Mouse (Mus musculus) monocyte, adult 5-6 weeks (primary cell): ENCODE data around the gene Traf7. TPM values are rescaled to one million over a fixed set of nuclear protein-coding genes. Genes with fewer than 3 reads are reported as not detected.

Experiments used
- ATAC-seq: fragments of 153-309, 156-312 bp; replicated peaks from 2 replicates; pipeline ENCODE4 v1.8.0; 2017; ENCODE audit warnings: mild to moderate bottlenecking; ENCODE audit not compliant: low TSS enrichment, insufficient number of reproducible peaks, severe bottlenecking, poor library complexity, low FRiP score
- total RNA-seq: library from RNA; stranded (forward); fragments of 200-1000, 200-491, 200-594 nt; gene quantifications from 3 replicates; pipeline ENCODE4 v1.2.3, GENCODE M21; 2017

The Traf7 gene
- total RNA-seq, 1 experiment from 2014 or later: 132 TPM

DNA sequence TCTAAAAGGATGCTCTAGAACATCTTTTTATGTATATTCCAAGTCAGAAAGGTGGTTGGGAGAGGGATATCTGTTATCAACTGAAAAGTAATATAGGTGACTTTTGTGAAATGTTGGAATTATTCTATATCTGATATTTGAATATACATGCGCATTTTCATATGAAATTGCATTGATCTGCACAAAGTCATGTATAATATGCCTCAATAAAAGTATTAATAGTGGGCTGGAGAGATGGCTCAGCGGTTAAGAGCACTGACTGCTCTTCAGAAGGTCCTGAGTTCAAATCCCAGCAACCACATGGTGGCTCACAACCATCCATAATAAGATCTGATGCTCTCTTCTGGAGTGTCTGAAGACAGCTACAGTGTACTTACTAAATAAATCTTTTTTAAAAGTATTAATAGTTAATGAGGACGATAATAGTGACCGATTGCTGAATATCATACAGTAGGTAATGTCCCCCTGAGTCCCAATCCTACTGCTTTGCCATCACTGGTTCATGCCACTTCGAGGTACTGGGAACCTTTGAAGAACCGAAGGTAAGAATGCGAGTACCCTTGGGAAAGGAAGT is 58.3 kb downstream of the Traf7 start:
- no peak for ATAC-seq

DNA sequence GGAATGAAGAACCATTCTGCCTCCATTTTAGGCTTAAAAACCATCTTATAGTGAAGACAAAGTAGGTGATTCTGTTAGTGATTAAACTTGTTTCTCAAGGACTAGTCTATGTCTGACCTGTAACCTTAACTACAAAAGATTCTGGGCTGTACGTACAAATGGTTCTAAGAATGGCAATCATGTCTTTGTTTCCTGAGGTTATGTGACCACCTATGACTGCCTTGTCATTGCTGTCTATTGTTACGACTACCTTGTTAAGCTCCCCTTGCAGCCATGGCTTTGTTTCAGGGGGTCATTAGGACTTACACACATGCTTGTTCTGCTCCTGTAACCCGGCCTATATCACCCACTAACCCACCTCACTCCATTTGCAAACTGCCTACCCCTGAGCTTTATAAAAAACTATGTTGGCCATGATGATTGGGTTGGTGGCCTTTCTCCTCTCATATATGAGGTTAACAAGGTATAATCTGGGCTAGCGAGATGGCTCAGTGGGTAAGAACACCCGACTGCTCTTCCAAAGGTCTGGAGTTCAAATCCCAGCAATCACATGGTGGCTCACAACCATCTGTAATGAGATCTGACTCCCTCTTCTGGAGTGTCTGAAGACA is 59.0 kb downstream of the Traf7 start:
- ATAC-seq: no peak

DNA sequence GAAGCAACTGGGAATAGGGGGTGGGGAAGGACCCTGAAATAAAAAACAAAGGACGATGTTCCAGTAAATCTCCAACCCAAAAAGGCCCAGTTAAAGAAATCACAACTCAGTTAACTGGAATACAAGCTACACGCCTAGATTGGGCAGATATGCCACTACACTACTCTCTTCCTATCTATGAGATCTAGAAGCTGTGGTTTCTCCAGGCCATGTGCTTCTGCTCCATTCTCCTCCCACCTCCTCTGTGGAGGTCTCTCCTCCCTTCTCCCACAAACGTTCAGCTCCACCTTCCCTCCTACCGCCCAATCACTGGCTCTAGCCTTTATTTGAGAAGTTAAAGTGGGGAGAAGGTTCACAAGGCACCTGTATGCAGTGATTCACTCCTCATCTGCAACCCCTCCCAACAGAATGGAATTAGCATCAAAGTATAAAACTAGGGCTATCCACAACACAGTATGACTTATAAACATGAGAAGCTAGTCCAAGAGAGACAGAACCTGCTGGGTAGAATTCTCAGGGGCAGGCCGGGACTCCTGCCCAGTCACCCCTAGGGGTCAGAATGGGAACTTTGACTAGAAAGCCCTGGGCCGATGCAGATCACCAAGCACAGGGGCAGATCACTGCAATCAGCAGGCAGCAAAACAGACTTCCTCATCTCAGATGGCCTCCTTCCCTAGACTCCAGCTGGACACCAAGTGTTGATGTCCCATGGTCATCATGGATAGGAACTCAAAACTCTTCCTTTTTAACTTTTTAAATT is 64.2 kb downstream of the Traf7 start:
- ATAC-seq: peak; percentile 24; the same call in 1 of the 2 replicates

DNA sequence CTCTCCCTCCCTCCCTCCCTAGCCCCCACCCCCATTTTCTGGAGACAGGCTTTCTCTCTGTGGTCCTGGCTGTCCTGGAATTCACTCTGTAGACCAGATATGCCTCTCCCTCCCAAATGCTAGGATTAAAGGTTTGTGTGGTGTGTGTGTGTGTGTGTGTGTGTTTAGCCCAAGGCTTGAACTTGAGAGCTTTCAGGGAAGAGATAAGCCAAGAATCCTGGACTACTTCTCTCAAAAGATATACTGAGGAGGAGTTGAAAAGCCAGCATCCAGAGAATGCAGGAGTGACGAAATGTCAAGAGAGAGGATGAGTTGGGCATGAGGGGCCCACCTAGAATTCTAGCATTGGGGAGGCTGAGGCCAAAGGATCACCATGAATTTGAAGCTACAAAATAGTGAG is 64.8 kb downstream of the Traf7 start:
- no peak for ATAC-seq

DNA sequence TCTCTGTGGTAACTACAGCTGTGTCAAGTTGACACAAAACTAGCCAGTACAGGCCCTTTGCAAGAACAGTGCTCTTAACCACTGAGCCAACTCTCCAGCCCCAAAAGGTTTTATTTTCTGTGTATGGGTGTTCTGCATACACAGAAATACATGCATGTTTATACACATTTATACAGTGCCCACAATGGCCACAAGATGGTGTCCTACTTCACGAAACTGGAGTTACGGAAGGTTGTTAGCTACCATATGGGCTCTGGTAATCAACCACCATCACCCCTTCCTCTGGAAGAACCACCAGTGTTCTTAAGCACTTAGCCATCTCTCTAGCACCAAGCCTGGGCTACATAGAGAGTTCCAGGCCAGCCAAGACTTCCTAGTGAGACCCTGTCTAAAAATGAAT is 66.2 kb downstream of the Traf7 start:
- ATAC-seq: peak; percentile 61

Other genes starting within 250 kb of the Traf7 start
- not detected in 3 replicates for gene Abca17, start 176.9 kb downstream of the Traf7 start, total RNA-seq
- 29.2 to 35.4 TPM (median 29.7 TPM) in 3 replicates for gene Abca3, start 176.0 kb downstream of the Traf7 start, total RNA-seq
- 84.3 to 102 TPM (median 99.4 TPM) in 3 replicates for gene Rnps1, start 113.4 kb downstream of the Traf7 start, total RNA-seq
- 22.1 to 36.2 TPM (median 26.0 TPM) in 3 replicates for gene Eci1, start 101.3 kb downstream of the Traf7 start, total RNA-seq
- 1.6 to 2.2 TPM in 2 of 3 replicates, not detected in the other for gene Dnase1l2, start 84.8 kb downstream of the Traf7 start, total RNA-seq
- gene E4f1, start 57.6 kb downstream of the Traf7 start, total RNA-seq: 26.9 to 32.5 TPM (median 29.5 TPM) in 3 replicates
- gene Pgp, start 57.5 kb downstream of the Traf7 start, total RNA-seq: 8.4 to 10.1 TPM (median 9.1 TPM) in 3 replicates
- 1.3 TPM in 1 of 3 replicates, not detected in the others for gene Bricd5, start 54.1 kb downstream of the Traf7 start, total RNA-seq
- gene Mlst8, start 48.9 kb downstream of the Traf7 start, total RNA-seq: 8.4 to 19.3 TPM (median 11.2 TPM) in 3 replicates
- not detected in 3 replicates for gene Caskin1, start 39.3 kb downstream of the Traf7 start, total RNA-seq
- gene Rab26, start 6.3 kb upstream of the Traf7 start, total RNA-seq: 0.39 TPM in 1 of 3 replicates, not detected in the others
- gene Pkd1, start 21.9 kb upstream of the Traf7 start, total RNA-seq: 9.1 to 15.7 TPM (median 11.9 TPM) in 3 replicates
- 20.2 to 53.0 TPM (median 29.4 TPM) in 3 replicates for gene Tsc2, start 104.7 kb upstream of the Traf7 start, total RNA-seq
- gene Nthl1, start 104.7 kb upstream of the Traf7 start, total RNA-seq: 2.5 to 2.6 TPM in 2 of 3 replicates, not detected in the other
- gene Slc9a3r2, start 122.4 kb upstream of the Traf7 start, total RNA-seq: 0.48 to 0.78 TPM in 2 of 3 replicates, not detected in the other
- gene Npw, start 130.5 kb upstream of the Traf7 start, total RNA-seq: not detected in 3 replicates
- gene Zfp598, start 141.7 kb upstream of the Traf7 start, total RNA-seq: 14.6 to 21.7 TPM (median 15.7 TPM) in 3 replicates
- not detected in 3 replicates for gene Syngr3, start 162.0 kb upstream of the Traf7 start, total RNA-seq
- 12.4 to 19.8 TPM (median 15.4 TPM) in 3 replicates for gene Gfer, start 168.2 kb upstream of the Traf7 start, total RNA-seq
- 0.48 to 3.0 TPM (median 2.1 TPM) in 3 replicates for gene Noxo1, start 168.3 kb upstream of the Traf7 start, total RNA-seq
- gene Tbl3, start 179.7 kb upstream of the Traf7 start, total RNA-seq: 9.7 to 19.8 TPM (median 18.6 TPM) in 3 replicates
- 2.8 TPM in 1 of 3 replicates, not detected in the others for gene Rnf151, start 190.1 kb upstream of the Traf7 start, total RNA-seq
- gene Rps2, start 190.2 kb upstream of the Traf7 start, total RNA-seq: 428 to 669 TPM (median 533 TPM) in 3 replicates
- gene Ndufb10, start 196.5 kb upstream of the Traf7 start, total RNA-seq: 144 to 243 TPM (median 228 TPM) in 3 replicates
- 4.7 to 14.6 TPM (median 10.2 TPM) in 3 replicates for gene Rpl3l, start 199.9 kb upstream of the Traf7 start, total RNA-seq
- 248 to 361 TPM (median 344 TPM) in 3 replicates for gene Msrb1, start 208.7 kb upstream of the Traf7 start, total RNA-seq
- gene Hs3st6, start 225.1 kb upstream of the Traf7 start, total RNA-seq: not detected in 3 replicates